Mouse (Mus musculus) kidney, adult 2 months (tissue): ENCODE results near the gene Bad.

ENCODE experiments used
- CTCF ChIP-seq: fragments of 200-500 bp; conservative IDR thresholded peaks from 2 replicates; pipeline ENCODE4 v1.5.1; 2011; ENCODE audit warnings: low read depth, mild to moderate bottlenecking, control low read depth, low read length, moderate library complexity, mixed read lengths; ENCODE audit not compliant: insufficient read depth, insufficient read length
- POLR2A ChIP-seq: fragments of 200-500 bp; IDR thresholded peaks from one replicate; pipeline ENCODE4 v1.6.1; 2011; ENCODE audit warnings: low read depth, low read length, control low read depth

DNA sequence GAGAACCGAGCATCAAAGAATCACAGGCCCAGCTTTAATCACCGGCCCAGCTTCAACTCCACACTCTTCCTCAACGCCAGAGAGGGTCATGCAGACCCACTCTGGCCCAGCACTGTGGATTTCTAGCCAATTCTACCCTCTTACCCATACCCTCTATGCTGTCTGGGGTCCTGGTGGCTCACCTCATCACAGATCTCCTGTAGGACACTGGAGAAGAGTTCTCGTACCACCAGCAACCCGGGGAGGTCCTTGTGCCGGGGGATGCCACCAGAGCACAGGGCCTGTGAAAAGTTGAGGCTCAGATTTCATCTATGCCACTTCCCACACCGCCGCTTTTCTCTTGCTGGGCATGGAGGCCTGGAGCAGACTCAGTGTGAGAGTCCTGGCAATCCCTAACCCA is 52.8 kb downstream of the Bad start:
- TF ChIP-seq CTCF, result no peak
- no peak for TF ChIP-seq POLR2A
